Mouse (Mus musculus) gastrocnemius, postnatal 4 days (tissue): ENCODE data around the gene Mcrs1. TPM values are rescaled to one million over a fixed set of nuclear protein-coding genes. Genes with fewer than 3 reads are reported as not detected.
"Not testable (repeated sequence)": the region's sequence is repeated elsewhere in the genome, so short reads cannot be mapped to it uniquely, and the experiment has no call there.

ENCODE experiments used
- DNase-seq, 2 experiments: peaks; one replicate each; pipeline ENCODE4 v3.0.0; 2021 to 2022; ENCODE audit warnings: low spot score in 2 of 2, mixed read lengths in 2 of 2
- total RNA-seq, 2 experiments: library from RNA; stranded (reverse); gene quantifications; 2 replicates each; pipeline ENCODE4 v1.2.3; 2021

Gene Mcrs1
- total RNA-seq, 2 experiments from 2014 or later = 55.6 to 59.3 TPM

GRCm38 (mm10) chr15:99252381-99253174 is 817 bp upstream of the Mcrs1 start:
- peak; percentile 52 to 75 for DNase-seq

GRCm38 (mm10) chr15:99251111-99251510 is 650 bp downstream of the Mcrs1 start:
- not testable (repeated sequence) for DNase-seq

DNA sequence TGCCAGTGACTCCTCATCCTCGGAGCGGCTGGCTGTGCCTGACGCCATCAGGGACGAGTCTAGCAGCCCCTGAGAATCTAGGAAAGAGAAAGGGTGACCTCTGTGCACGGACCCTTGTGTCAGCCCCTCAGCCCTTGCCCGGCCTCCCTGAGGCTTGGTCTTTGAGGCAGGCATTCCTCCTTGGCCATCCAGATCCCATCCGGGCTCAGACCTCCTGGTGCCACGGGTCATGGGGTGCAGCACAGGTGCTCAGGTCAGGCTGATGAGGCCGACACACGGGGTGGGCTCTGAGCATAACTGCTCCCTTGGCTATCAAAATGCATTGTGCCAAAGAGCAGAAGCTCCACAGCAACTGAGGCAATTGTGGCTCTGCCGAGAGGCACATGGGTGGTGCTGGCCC is 1.8 kb downstream of the Mcrs1 start:
- DNase-seq = no peak

DNA sequence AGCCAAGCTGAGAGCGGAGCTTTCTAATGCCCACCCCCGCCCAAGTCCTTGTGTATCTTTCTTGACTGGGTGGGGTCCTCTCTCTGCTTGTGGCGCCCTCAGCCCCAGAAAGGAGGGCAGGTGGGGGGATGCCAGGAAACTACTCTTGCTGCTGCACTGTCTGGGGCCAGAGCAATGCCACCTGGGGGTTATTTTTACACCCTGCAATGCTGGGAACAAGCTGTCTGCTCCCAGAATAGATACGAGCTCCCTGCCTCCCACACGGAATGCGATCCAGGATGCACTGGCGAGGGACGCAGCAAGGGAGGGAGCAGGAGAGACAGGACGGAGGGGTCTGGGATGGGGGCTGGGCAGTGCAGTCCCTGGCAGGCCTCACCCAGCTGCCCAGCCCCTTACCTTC is 2.8 kb downstream of the Mcrs1 start:
- DNase-seq = no peak

GRCm38 (mm10) chr15:99246736-99247135 is 5.0 kb downstream of the Mcrs1 start:
- not testable (repeated sequence) for DNase-seq

GRCm38 (mm10) chr15:99242045-99242444 is 9.7 kb downstream of the Mcrs1 start:
- no peak for DNase-seq

DNA sequence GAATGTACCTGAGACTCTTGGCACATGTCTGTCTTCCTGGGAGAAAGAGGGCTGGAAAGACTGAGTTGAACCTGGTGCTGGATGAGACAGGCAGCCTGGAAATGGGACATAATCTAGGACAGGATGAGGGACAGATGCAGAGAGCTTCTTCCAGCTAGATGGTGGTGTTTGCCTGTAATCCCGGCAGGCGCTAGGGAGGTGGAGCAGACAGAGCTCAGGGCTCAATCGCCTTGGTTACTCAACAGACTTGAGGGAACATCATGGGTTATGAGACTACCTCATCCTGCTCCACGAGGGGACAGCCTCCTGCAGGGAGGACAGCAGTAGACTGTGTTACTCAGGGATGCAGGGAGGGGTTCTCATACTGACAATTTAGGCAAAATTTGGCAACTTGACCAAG is 10.5 kb downstream of the Mcrs1 start:
- DNase-seq = no peak

DNA sequence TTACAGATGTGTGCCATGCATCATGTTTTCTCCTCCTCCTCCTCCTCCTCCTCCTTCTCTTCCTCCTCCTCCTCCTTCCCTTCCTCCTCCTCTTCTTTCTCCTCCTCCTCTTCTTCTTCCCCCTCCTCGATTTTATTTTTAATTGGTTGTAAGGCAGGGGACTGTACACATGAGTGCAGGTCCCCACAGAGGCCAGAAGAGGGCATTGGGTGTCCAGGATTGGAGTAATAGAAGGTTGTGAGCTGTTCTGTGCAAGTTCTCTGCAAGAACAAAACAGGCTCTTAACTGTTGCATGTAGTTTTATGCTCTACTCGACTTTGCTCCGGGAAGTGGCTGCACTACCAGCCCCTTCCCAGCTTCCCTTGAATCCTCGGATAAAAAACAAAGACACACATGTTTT is 11.6 kb downstream of the Mcrs1 start:
- DNase-seq = no peak

DNA sequence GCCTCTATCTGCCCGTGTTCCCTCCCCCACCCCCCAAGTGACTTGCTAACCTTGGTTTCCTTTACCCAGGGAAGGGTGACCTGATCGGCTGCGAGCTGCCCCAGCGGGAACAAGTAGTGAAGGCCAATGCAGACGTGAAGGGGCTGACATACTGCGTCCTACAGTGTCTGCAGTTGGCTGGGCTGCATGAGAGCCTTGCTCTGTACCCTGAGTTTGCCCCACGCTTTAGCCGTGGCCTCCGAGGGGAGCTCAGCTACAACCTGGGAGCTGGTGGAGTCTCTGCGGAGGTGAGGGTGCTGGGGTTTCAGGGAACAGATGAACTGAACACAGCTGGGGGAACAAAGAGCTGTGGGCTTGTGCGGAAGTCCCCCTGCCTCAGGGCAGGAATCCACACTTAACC is 13.8 kb downstream of the Mcrs1 start:
- DNase-seq = no peak

GRCm38 (mm10) chr15:99234326-99235010 is 17.3 kb downstream of the Mcrs1 start:
- DNase-seq = no peak

- DNase-seq = no peak
These were observed 18.0 kb downstream of the Mcrs1 start for GRCm38 (mm10) chr15:99233719-99234118.

GRCm38 (mm10) chr15:99231998-99232397 is 19.8 kb downstream of the Mcrs1 start:
- no peak for DNase-seq

DNA sequence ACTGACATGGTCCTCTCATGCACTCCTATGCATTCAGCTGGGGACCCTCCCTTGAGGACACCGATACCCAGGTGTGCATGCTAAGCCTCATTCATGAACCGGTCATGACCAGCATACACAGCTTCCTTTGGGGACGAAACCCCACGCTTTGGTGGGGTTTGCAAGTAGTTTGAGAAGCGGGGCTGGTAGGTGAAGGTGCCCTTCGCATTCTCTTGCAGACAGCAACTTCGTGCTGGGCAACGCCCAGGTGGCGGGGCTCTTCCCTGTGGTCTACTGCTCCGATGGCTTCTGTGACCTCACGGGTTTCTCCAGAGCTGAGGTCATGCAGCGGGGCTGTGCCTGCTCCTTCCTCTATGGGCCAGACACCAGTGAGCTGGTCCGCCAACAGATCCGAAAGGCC is 25.7 kb downstream of the Mcrs1 start:
- no peak for DNase-seq

DNA sequence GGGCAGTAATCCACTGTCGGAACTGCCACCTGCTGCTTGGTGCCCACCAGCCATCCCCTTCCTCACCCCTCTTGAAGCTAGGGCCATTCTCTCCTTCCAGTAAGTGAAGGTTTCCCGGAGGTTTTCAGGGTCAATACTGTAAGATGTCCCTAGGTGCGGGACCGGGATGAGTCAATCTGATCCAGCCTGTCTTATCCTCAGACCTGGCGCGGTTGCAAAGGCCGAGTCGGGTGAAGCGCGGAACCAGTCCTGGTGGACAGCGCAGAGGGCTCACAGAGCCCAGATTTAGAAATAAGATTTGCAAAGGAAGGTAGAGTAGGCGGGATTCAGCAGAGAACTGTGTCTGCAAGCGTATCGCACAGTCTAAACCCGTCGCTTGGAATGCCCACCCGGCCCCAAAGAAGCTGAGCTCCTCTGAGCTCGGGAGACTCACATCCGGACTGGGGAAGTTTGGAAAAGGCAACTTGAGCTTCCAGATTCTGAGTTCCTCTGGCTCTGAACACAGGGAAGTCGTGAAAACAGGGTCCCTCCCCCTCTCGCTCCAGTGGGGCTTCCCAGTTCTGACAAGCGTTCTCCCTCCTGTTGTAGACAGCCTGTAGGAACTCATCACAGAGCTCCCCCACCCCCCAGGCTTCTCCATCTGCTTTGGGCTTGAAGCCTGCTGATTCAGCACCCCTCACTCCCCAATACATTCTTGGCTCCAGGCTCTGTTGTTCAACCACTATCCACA is 26.5 kb downstream of the Mcrs1 start:
- DNase-seq = no peak

DNA sequence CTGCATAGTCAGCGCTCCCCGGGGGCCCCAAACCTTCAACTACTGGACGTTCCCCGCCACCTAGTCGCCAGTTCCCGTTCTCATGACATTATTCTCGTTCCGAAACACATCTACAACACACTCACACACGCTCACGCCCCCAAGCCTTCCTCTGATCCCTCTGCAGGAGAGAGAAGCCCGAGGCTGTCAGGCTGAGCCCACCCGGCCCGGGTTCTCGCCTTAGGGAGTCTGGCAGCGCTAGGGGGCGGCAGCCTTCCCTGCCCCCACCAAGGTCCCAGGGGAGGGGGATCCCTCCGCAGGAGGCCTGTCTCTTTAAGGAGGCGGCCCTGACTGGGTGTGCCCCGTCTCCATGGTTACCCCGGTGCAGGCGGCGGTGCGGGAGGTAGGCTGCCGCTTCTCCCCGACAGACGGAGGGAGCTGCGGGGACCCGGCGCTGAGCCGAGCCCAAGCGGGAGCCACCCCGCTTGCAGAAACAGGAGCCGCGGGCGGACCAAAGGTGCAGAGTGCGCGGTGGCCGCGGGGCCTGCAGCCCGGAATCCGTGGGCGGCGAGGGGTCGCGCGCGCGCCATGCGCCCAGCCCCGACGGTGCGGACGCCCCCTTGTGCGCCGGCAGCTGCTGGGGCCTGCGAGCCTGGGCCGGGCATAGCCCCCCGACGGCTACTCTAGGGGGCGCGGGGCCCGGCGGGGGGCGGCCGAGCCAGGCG is 27.4 kb downstream of the Mcrs1 start, which contains the start of gene Kcnh3:
Kcnh3 (plus strand) TSS at position 654 of the 704 bp plus-strand sequence.
- no peak for DNase-seq

DNA sequence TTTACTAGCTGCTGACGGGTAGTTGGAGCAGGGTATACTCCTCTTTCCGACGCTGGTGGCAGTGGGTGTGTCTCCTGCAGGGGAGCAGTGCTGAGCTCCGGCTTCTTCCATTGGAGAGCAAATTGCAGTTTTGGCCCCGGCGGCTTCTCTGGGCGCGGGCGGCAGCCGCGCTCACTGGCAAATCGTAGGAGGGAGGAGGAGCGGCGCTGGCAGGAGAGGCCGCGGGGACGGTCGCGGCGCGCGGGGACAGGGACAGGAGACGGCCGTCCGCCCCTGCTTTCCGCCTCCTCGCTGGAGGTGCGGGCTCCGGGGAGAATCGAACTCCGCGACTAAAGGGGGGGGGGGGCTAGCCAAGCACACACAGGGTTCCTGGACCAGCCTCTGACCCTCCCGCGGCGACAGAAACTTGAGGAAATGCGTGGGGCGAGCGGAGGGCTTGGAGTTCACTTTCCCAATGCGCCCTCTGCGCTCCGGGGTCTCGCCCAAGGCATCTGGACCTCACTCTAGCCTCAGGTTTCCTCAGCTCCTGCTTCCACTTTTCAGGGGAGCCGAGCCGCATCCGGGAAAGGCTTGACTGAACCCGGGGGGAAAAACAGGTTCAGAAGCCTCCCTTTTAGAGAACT is 28.1 kb downstream of the Mcrs1 start:
- no peak for DNase-seq

DNA sequence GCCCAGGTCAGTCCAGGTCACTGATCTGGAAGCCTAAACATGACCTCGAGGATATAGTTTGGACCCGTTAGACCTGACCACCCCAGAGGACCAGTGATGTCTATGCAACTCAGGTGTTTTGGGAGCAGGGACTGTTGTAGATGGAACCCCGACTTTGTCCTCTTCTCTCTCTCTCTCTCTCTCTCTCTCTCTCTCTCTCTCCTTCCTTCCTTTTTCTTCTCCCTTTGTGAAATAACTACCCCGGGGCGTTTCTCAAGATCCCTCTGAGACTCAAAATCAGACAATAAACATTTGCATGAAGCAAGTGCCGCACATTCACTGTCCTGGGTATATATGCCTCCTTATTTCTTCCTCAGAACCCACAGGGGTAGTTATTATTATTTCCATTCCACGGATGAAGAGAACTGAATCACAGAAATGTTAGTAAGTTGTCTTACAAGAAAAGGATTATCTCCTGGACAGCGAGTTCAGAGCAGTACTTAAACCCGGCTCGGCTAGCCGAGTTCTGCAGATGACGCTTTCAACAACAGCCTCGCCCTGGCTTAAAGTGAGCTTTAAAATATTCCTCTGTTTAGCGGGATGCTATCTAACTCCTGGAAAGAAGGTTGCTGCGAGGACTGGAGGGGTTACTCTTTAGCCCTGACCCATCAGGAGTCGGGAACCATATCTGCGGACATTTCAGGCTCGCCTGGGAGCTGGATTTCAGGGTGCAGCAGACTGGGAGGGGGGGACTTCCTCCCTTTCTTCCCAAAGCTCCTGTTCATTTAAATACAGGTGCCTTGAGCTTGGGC is 28.8 kb downstream of the Mcrs1 start:
- no peak for DNase-seq

DNA sequence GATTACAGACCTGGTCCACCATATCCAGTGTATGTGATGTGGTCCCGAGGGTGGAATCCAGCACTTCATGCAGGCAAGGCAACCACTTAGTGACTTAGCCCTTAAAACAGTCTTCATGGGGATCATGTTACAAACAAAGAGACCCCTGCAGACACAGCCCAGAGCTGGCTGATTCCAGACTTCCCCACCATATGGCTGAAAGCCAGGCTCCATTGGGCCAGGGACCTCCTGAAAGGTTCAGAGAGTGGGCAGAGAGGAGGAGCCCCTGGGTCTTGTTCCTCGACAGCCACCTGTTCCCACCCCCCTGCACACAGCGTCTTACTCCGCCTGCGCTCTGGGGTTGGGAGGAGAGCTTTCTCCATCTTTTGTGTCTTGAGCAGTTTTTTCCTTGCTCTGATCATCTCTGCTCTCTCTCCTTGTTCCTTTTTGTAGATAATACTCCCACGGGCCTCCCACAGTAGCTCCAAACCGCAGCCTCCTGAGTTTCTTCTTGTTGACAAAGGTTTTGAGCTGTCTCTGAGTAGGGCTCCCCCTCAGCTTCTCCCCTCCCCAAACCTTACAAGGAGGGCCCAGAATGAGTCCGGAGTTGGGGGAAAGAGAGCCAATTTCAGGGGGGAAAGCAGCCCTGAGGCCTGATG is 30.3 kb downstream of the Mcrs1 start:
- no peak for DNase-seq

DNA sequence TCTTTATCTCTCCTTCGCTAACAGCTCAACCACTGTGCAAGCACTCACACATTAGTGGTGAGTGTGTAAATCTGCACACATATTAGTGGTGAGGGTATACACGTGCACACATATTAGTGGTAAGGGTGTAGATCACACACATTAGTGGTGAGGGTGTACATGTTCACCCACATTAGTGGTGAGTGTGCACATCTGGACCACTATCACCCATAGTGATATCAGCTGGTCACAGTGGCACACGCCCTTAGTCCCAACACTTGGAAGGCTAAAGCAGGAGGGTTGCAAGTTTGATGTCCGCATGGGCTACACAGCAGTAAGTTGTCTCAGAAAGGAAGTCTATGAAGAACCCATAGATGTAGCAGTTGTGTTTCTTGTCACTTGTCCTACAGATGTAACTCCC is 34.1 kb downstream of the Mcrs1 start:
- no peak for DNase-seq
